Mouse (Mus musculus) mouse trophoblast stem cell (cell line): ENCODE results near the gene Mettl7a3.

Source experiments
- in situ Hi-C, 2 experiments: fragments of 300-500 bp; cut with MseI, MboI; formaldehyde crosslinking; loops; 2 replicates in 1 of 2; 3 replicates in 1 of 2; pipeline ENCODE4 v1.15.1; 2025

Gene Mettl7a3

DNA sequence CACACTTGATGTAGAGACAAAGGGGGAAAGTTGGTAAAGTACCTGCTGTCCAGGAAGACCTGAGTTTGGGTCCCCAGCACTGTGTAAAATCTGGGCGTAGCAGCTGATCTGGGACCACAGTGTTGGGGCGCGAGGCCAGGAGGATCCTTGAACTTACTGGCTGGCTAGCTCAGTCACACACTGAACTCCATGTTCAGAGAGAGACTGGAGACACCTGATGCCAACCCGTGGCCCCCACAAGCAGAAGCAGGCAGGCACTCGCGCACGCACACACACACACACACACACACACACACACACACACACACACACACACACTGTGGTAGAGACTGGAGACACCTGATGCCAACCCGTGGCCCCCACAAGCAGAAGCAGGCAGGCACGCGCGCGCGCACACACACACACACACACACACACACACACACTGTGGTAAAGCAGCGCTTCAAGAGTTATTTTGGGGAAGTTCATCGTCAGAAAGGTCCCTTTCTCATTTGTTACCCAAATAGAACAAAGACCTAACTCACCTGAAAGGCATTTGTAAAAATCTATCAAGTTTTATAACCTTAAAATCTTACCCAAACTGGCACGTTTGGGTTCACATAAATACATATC, 53.6 kb downstream of the Mettl7a3 start:
- in situ Hi-C loops, result no loop called here

DNA sequence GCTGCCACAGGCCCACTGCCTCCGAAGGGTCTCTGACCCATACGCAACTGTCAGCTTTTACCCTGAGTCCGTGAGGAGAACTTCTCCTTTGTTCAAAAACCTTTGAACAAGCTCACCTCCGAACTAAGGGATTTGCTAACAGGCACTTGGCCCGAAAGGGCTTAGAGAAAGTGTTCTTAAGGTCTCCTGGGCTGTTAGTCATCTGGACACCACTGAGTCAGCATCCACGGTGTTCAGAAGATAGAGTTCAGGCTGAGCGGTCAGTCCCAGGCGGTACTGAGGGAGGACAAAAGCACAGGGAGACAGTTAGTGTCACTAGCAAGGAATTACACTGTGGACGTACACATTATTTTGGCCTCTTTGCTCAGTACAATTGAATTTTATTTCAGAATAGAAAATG, 54.2 kb downstream of the Mettl7a3 start:
- in situ Hi-C loops, result no loop called here
